Mouse (Mus musculus): ENCODE data around the gene Taf12.

DNA sequence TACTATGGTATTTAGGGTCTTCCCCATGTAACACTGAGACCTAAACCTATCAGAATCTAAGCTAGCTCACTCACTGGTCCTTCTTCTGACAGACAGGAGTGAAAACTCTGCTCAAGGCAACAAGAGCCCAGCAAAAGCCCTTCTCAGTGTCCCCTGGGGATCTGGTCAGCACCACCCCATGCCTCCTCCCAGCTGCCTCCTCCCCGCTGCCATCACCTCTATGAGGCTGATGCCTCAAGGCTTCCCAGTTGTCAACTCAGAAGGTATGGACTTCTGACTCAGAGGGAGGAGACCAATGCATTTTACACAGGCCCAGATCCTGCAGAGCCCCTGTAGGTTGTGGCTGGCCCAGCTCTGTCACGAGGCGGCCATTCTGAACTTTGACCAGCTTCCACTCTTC lies 67.3 kb downstream of the Taf12 start:
- TF ChIP-seq CTCF (IDR thresholded peaks at IDR 0.05; ENCODE audit: low read depth) (no peak), EP300 (IDR thresholded peaks at IDR 0.05; ENCODE audit: low read depth) (no peak)

Data from liver, postnatal 0 days (tissue).